8 mouse cellular contexts compared by ENCODE assay signal in the genomic region with DNA sequence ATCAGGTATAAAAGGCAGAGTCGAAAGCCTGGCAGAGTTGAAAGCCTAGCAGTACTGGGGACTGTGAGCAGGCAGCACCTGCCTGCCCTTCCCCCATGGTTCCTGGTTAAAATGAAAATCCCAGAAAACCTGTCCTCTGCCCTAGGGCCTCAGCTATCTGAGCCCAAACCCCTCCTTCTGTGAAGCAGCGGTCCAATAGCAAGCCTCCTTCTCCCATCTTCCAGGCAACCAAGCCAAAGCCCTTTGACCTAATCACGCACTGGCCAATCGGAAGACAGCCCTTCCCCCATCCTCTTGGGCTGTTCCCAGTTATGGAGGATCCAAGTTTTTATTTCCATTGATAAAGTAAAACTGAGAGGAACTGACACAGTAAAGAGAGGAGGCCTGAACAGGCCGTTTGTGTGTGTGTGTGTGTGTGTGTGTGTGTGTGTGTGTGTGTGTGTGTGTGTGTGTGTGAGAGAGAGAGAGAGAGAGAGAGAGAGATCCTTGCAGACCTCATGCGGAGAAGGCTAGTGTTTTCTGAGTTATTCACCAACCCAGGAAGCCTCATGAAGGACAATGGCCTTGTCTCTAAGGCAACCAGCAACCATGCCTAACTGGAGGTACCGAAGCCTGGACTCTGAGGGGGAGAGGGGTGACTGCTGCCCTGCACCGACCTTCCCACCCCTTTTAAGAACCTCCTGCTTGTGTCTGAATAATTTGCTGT. TPM values are rescaled to one million over a fixed set of nuclear protein-coding genes. Genes with fewer than 3 reads are reported as not detected.
A peak's percentile ranks its signal among the peaks of the same experiment; 100 is the strongest.
DNase-seq lines count a peak whose midpoint lies in the region; ATAC-seq and TF ChIP-seq lines count a peak whose summit lies in the region.

No protein-coding gene starts in this region.

- peak; percentile 35 for DNase-seq in adrenal gland, postnatal 25 days
- peak; percentile 56 to 63 for DNase-seq in heart, adult 9 months (ENCODE audit: low spot score in 2 of 2)
- DNase-seq in midbrain, embryonic 10.5 days (ENCODE audit: low spot score): peak; percentile 87
- no peak for DNase-seq in natural killer cell, adult 2 months (ENCODE audit: low spot score in 2 of 2)
- DNase-seq in urinary bladder, postnatal 14 days (ENCODE audit: low spot score): no peak
- no peak for DNase-seq in left cerebral cortex, adult 18-20 months (ENCODE audit: low spot score in 2 of 2)

- ATAC-seq in kidney, embryonic 15.5 days (replicated peaks; ENCODE audit: low FRiP score): peak; percentile 77

- peaks cover 3% of the 10 kb centered on the region; the same call in 1 of the 2 replicates for H3K36me3 ChIP-seq in E14TG2a.4 (ENCODE audit: insufficient read depth, low read length)
- peaks cover 23% of the 10 kb centered on the region for H3K36me3 ChIP-seq in kidney, embryonic 15.5 days
- peaks cover 75% of the 10 kb centered on the region for H3K36me3 ChIP-seq in midbrain, embryonic 10.5 days

- H3K9me3 ChIP-seq in E14TG2a.4 (ENCODE audit: low read length): no peaks in the 10 kb centered on the region
- H3K9me3 ChIP-seq in kidney, embryonic 15.5 days (replicated peaks): no peaks in the 10 kb centered on the region
- H3K9me3 ChIP-seq in midbrain, embryonic 10.5 days (replicated peaks): no peaks in the 10 kb centered on the region

- peak overlapping the region; percentile 90 for H3K27ac ChIP-seq in kidney, embryonic 15.5 days
- H3K27ac ChIP-seq in midbrain, embryonic 10.5 days (replicated peaks): peak overlapping the region; percentile 93

- peaks cover 70% of the 10 kb centered on the region for H3K4me1 ChIP-seq in E14TG2a.4 (replicated peaks; ENCODE audit: low read depth, low read length)
- H3K4me1 ChIP-seq in kidney, embryonic 15.5 days: peaks cover 47% of the 10 kb centered on the region
- H3K4me1 ChIP-seq in midbrain, embryonic 10.5 days: peaks cover 80% of the 10 kb centered on the region

- H3K4me3 ChIP-seq in E14TG2a.4 (replicated peaks; ENCODE audit: low read length): peak overlapping the region; percentile 62
- no peak overlapping the region for H3K4me3 ChIP-seq in kidney, embryonic 15.5 days (replicated peaks)
- peak overlapping the region; percentile 44 for H3K4me3 ChIP-seq in midbrain, embryonic 10.5 days

- TF ChIP-seq CTCF in E14TG2a.4 (conservative IDR thresholded peaks at IDR 0.05; ENCODE audit: low read length): no peak

- 27% methylated on average over 8 of the region's 8 CpGs for WGBS in kidney, embryonic 15.5 days
- WGBS in midbrain, embryonic 10.5 days: 8% methylated on average over 8 of the region's 8 CpGs

- H3K4me2 ChIP-seq in kidney, embryonic 15.5 days: peak overlapping the region; percentile 25

- no peak overlapping the region for H3K9ac ChIP-seq in kidney, embryonic 15.5 days

- H3K27me3 ChIP-seq in E14TG2a.4 (ENCODE audit: insufficient read depth, low read length): peaks cover 2% of the 10 kb centered on the region
- H3K27me3 ChIP-seq in kidney, embryonic 15.5 days: no peaks in the 10 kb centered on the region
- no peaks in the 10 kb centered on the region for H3K27me3 ChIP-seq in midbrain, embryonic 10.5 days (ENCODE audit: low read depth, poor library complexity, severe bottlenecking)

RNA-seq across cellular contexts. Expression of a gene that starts 12.1 kb away (rescaled TPM):
- 14.9 and 15.1 TPM in 2 replicates for total RNA-seq in adrenal gland, postnatal 25 days (2021)
- 6.2 and 6.7 TPM in 2 replicates for polyA plus RNA-seq in kidney, embryonic 15.5 days (2015; fragmentation: Nextera tagmentation; extraction: Ambion mirVana)
- 54.9 and 59.2 TPM in 2 replicates for polyA plus RNA-seq in midbrain, embryonic 10.5 days (2016; fragmentation: Nextera tagmentation; extraction: Ambion mirVana)
- 10 to 100 TPM; 34.3 to 36.9 TPM for total RNA-seq in left cerebral cortex, adult 18-20 months (2021)

RNA-seq across cellular contexts. Expression of a gene that starts 28.5 kb away (rescaled TPM):
- total RNA-seq in adrenal gland, postnatal 25 days (2021): 12.4 and 16.5 TPM in 2 replicates
- 0.57 and 0.62 TPM in 2 replicates for polyA plus RNA-seq in kidney, embryonic 15.5 days (2015; fragmentation: Nextera tagmentation; extraction: Ambion mirVana)
- polyA plus RNA-seq in midbrain, embryonic 10.5 days (2016; fragmentation: Nextera tagmentation; extraction: Ambion mirVana): 0.19 and 0.40 TPM in 2 replicates
- 1 to 10 TPM; 9.7 TPM for total RNA-seq in left cerebral cortex, adult 18-20 months (2021)

RNA-seq across cellular contexts. Expression of a gene that starts 56.4 kb away (rescaled TPM):
- total RNA-seq in adrenal gland, postnatal 25 days (2021): 6.3 and 6.7 TPM in 2 replicates
- polyA plus RNA-seq in kidney, embryonic 15.5 days (2015; fragmentation: Nextera tagmentation; extraction: Ambion mirVana): 25.3 and 26.3 TPM in 2 replicates
- polyA plus RNA-seq in midbrain, embryonic 10.5 days (2016; fragmentation: Nextera tagmentation; extraction: Ambion mirVana): 20.9 and 21.0 TPM in 2 replicates
- total RNA-seq in left cerebral cortex, adult 18-20 months (2021): 1 to 10 TPM; 1.5 to 2.0 TPM

Comparison
In these comparisons a context has a peak if more than half of its experiments do, and no peak if none do; other contexts are left out.
1. DNase-seq: peak in adrenal gland, postnatal 25 days (single experiment), heart, adult 9 months (2 of 2) and midbrain, embryonic 10.5 days (single experiment); none in natural killer cell, adult 2 months (0 of 2), urinary bladder, postnatal 14 days (single experiment) and left cerebral cortex, adult 18-20 months (0 of 2).